Mouse (Mus musculus) heart, embryonic 14.5 days (tissue): Measurements from ENCODE around the gene Tmem108. TPM values are rescaled to one million over a fixed set of nuclear protein-coding genes. Genes with fewer than 3 reads are reported as not detected.
A peak's percentile ranks its signal among the peaks of the same experiment; 100 is the strongest.

Source experiments
- ATAC-seq: fragments of 200-750 bp; cut with Nextera tagmentation; 2 replicates; pipeline ENCODE4 v1.8.0; 2017; ENCODE audit warnings: low read depth, moderate TSS enrichment; ENCODE audit not compliant: insufficient number of reproducible peaks, insufficient read depth, low FRiP score
- H3K27ac ChIP-seq, 2 experiments: fragments of 200-500 bp in 1 of 2; fragments of 300-500 bp in 1 of 2; sonication (generic) in 1 of 2; replicated peaks in 1 of 2; 2 replicates each; pipeline ENCODE4 v1.5.1; 2012 to 2014; ENCODE audit warnings: low read depth in 2 of 2, low read length in 2 of 2, control low read depth in 1 of 2, mild to moderate bottlenecking in 1 of 2, mixed read lengths in 1 of 2; ENCODE audit not compliant: control insufficient read depth in 1 of 2, insufficient read depth in 1 of 2
- H3K27me3 ChIP-seq: fragments of 300-500 bp; sonication (generic); 2 replicates; pipeline ENCODE4 v1.6.1; 2014; ENCODE audit warnings: mild to moderate bottlenecking, low read length, control low read depth; ENCODE audit not compliant: control insufficient read depth, insufficient read depth
- H3K36me3 ChIP-seq: fragments of 300-500 bp; sonication (generic); 2 replicates; pipeline ENCODE4 v1.6.1; 2014; ENCODE audit warnings: mild to moderate bottlenecking, control low read depth, low read length, mixed read lengths; ENCODE audit not compliant: control insufficient read depth, insufficient read depth
- H3K4me1 ChIP-seq, 2 experiments: fragments of 200-500 bp in 1 of 2; fragments of 300-500 bp in 1 of 2; sonication (generic) in 1 of 2; 2 replicates each; pipeline ENCODE4 v1.6.1; 2012 to 2014; ENCODE audit warnings: low read length in 2 of 2, control low read depth in 1 of 2, mixed read lengths in 1 of 2; ENCODE audit not compliant: control insufficient read depth in 2 of 2, insufficient read depth in 2 of 2
- H3K4me2 ChIP-seq: fragments of 300-500 bp; sonication (generic); 2 replicates; pipeline ENCODE4 v1.6.1; 2014; ENCODE audit warnings: mild to moderate bottlenecking, low read length
- H3K4me3 ChIP-seq, 2 experiments: fragments of 200-500 bp in 1 of 2; fragments of 300-500 bp in 1 of 2; sonication (generic) in 1 of 2; 2 replicates each; pipeline ENCODE4 v1.5.1; 2012 to 2014; ENCODE audit warnings: low read length in 2 of 2, mild to moderate bottlenecking in 2 of 2, control low read depth in 1 of 2, low read depth in 1 of 2, moderate library complexity in 1 of 2; ENCODE audit not compliant: control insufficient read depth in 1 of 2, insufficient read depth in 1 of 2
- H3K9ac ChIP-seq: fragments of 300-500 bp; sonication (generic); 2 replicates; pipeline ENCODE4 v1.6.1; 2014; ENCODE audit warnings: mild to moderate bottlenecking, low read length
- H3K9me3 ChIP-seq: fragments of 300-500 bp; sonication (generic); 2 replicates; pipeline ENCODE4 v1.6.1; 2016; ENCODE audit warnings: low read length, control low read depth; ENCODE audit not compliant: control insufficient read depth
- WGBS: fragments of 180-500 bp; shearing (Covaris S2); extraction: QIAGEN DNeasy Blood & Tissue Kit; methylation state at CpG from one replicate; pipeline ENCODE4 v1.1.7; 2014; 5-methylcytosine and 5-hydroxymethylcytosine counted together
- polyA plus RNA-seq: library from polyadenylated mRNA; unstranded; fragments of >200 nt; fragmentation: Nextera tagmentation; extraction: Ambion mirVana; gene quantifications from 2 replicates; pipeline ENCODE4 v1.2.1, GENCODE M21; 2014

Gene Tmem108
- polyA plus RNA-seq, 1 experiment from 2014 or later, result 74.3 TPM

DNA sequence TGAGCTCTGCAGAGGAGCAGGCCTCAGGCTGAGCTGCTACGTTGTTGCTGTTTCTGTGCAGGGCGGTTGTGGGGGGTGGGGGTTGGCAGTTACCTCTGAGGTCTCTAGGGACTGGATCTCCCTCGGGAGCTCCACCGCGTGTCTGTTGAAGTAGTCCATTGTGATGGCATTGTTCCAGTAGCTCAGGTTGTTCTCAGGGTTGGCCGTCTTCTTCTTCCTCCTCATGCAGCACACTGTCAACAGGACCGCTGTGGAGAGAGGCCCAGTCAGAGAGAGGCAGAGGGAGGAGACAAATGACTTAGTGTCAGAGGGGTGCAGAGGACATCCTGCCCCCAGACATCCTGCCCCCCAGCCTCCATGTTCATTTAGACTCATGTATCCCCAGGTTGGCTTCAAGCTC is 272.5 kb downstream of the Tmem108 start:
- peaks cover 47 to 65% of the 10 kb centered on the region in 2 experiments for H3K4me1 ChIP-seq
- 0 out of 2 replicates have a peak, but pooled peaks cover 11% of the 10 kb centered on the region for H3K36me3 ChIP-seq
- no peak for ATAC-seq
- H3K27me3 ChIP-seq, result no peaks in the 10 kb centered on the region
- peak overlapping the region; percentile 31; the same call in 1 of the 2 replicates for H3K9ac ChIP-seq
- no peak overlapping the region for H3K4me3 ChIP-seq
- H3K27ac ChIP-seq, result no peak overlapping the region
- H3K9me3 ChIP-seq, result no peaks in the 10 kb centered on the region
- no peak overlapping the region for H3K4me2 ChIP-seq
- WGBS, result 40% methylated on average over 7 of the region's 7 CpGs

DNA sequence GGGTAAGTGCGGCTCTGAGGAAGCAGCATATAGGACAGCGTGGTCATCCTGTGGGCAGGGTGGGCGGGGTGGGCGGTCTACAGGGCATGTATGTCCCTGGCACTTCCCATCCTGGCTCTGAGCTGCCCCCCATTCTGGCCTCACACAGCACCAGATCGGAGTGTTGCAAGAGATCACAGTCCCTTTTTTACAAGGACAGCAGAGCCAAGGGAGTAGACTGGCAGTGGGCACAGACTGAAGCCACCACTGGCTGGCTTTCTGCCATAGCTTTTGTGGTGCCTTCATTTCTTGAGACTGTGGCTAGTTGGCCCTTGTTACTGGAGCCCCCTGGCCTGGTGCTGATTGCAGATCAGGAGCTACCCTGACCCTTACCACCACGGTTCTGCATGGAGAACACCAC is 275.4 kb downstream of the Tmem108 start:
- 79% methylated on average over 6 of the region's 6 CpGs for WGBS
- ATAC-seq, result no peak
- Histone ChIP-seq H3K4me1 (peaks cover 40 to 54% of the 10 kb centered on the region in 2 experiments), H3K4me3 (no peak overlapping the region), H3K36me3 (peaks cover 14% of the 10 kb centered on the region; the same call in 1 of the 2 replicates), H3K27me3 (no peaks in the 10 kb centered on the region), H3K9me3 (no peaks in the 10 kb centered on the region), H3K4me2 (no peak overlapping the region), H3K9ac (no peak overlapping the region; the same call in 1 of the 2 replicates), H3K27ac (no peak overlapping the region)

DNA sequence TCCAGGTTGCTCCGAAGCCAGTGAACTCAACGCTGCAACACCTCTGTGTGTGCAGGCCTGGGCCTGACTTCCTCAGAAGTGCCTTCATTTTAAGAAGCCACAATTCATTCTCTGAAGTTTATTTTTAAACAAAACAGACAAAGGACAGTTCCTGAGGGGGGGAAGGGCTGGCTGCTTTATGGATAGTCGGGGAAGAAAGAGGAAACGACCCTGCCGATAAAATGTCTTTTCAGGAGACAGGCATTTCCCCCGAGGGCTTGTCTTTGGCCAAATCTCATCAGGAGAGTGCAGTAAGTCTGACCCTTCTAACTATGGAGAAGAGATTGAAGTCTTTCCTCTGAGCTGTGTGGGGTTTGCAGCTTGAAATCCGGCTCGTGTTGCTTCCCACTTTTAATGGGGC is 276.0 kb downstream of the Tmem108 start:
- no peaks in the 10 kb centered on the region for H3K9me3 ChIP-seq
- H3K4me2 ChIP-seq, result no peak overlapping the region; the same call in 1 of the 2 replicates
- WGBS, result 26% methylated on average over 8 of the region's 8 CpGs
- H3K27me3 ChIP-seq, result no peaks in the 10 kb centered on the region
- H3K36me3 ChIP-seq, result peaks cover 14% of the 10 kb centered on the region; the same call in 1 of the 2 replicates
- H3K4me1 ChIP-seq, result peaks cover 39 to 54% of the 10 kb centered on the region in 2 experiments
- H3K9ac ChIP-seq, result 0 out of 2 replicates have a peak overlapping the region, but pooled peaks have one; percentile 18
- no peak overlapping the region for H3K4me3 ChIP-seq
- no peak for ATAC-seq
- H3K27ac ChIP-seq, result 0 out of 4 replicates have a peak overlapping the region, but pooled peaks of 1 of the 2 experiments have one; percentile 20

DNA sequence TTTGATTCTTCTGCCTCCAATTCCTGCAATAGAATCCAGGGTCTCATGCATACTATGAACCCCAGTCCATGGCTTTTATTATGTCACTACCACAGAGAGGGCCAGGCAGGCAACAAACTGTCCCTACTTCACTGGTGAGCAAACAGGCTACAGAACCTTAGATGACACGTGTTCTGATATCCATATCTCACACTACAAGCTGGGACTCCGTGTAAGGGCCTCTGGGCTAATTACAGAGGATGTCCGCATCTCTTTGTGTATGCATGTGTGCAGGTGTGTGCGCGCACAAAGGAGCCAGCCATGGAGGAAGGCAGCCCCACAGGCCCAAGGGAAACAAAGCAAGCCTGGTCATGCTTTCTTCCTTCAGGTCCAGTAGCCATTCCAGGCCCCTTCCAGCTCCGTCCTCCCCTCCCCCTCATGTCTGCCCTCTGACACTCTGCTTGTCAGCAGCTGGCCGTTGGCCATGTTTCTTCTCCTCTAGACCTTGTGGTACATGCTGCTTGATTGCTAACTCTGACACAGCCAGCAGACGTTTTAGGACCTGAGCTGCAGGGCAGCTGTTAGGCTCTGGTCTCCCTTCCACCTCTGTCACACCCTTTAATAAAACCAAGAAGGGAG is 280.9 kb downstream of the Tmem108 start:
- H3K9ac ChIP-seq, result peak overlapping the region; percentile 45; the same call in 1 of the 2 replicates
- no peaks in the 10 kb centered on the region for H3K27me3 ChIP-seq
- no peaks in the 10 kb centered on the region for H3K9me3 ChIP-seq
- peak; percentile 70 for ATAC-seq
- 25% methylated on average over 8 of the region's 8 CpGs for WGBS
- H3K36me3 ChIP-seq, result peaks cover 3% of the 10 kb centered on the region; the same call in 1 of the 2 replicates
- H3K27ac ChIP-seq, result peak overlapping the region; percentile 65 to 77
- H3K4me2 ChIP-seq, result peak overlapping the region; percentile 31; the same call in 1 of the 2 replicates
- H3K4me3 ChIP-seq, result no peak overlapping the region
- peaks cover 18 to 29% of the 10 kb centered on the region in 2 experiments for H3K4me1 ChIP-seq

DNA sequence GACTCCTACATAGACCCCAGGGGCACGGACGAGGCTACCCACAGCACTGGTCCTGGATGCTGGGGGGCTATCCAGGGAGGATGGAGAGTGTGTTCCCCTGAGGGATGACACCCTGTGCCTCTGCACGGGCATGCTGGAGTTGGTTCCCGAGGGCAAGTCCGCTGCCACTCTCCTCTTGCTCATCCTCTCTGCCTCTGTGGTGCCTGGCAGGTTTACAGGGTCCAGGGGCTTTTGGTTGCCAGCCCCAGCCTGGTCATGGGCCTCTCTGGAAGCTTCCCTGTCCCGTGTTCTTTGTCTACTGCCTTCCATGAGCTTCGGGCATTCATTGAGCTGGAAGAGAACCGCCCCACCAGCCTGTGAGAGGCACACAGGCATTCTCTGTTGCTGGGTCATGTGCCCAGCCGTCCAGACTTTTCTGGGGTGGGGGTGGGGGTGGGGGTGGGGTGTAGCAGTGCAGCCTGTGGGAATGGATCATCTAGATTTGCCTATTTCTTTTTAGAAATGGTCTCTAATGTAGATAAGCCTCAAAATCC is 281.5 kb downstream of the Tmem108 start, which contains the start of gene Bfsp2:
TSS of gene Bfsp2 (minus strand) at position 377 of the 533 bp plus-strand sequence.
- no peak for ATAC-seq
- 68% methylated on average over 9 of the region's 9 CpGs for WGBS

DNA sequence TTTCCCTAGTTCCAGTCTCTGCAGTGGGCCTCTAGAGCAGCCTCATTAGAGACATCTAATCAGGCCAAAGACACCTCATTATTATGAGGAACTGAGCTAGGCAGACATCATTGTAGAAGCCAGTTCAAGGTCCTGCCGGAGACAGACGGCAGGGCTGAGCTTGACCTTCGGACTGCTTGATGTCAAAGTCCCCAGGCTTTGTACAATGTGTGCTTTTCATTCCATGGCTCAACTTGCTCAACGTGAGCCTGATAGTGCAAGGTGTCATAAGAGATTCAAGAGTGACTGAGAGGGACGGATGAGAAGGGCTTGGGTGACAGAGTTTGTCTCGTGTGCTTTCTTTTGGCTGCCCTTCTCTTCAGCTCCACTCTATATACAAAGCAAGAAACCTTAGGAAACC is 286.2 kb downstream of the Tmem108 start:
- no peaks in the 10 kb centered on the region for H3K36me3 ChIP-seq
- H3K4me2 ChIP-seq, result no peak overlapping the region
- H3K27me3 ChIP-seq, result no peaks in the 10 kb centered on the region
- H3K4me1 ChIP-seq, result peaks cover 13 to 18% of the 10 kb centered on the region in 2 experiments
- no peaks in the 10 kb centered on the region for H3K9me3 ChIP-seq
- ATAC-seq, result no peak
- no peak overlapping the region for H3K9ac ChIP-seq
- WGBS, result 48% methylated on average over 6 of the region's 6 CpGs
- no peak overlapping the region for H3K4me3 ChIP-seq
- no peak overlapping the region for H3K27ac ChIP-seq

More for the DNA sequence above, 281.5 kb downstream of the Tmem108 start, which contains the start of gene Bfsp2:
- H3K36me3 ChIP-seq, result peaks cover 3% of the 10 kb centered on the region; the same call in 1 of the 2 replicates
- no peaks in the 10 kb centered on the region for H3K9me3 ChIP-seq
- H3K9ac ChIP-seq, result peak within 1 kb of the TSS; percentile 45; the same call in 1 of the 2 replicates
- H3K4me3 ChIP-seq, result no peak within 1 kb of the TSS
- H3K4me1 ChIP-seq, result peaks cover 12 to 26% of the 10 kb centered on the region in 2 experiments
- H3K27ac ChIP-seq, result peak within 1 kb of the TSS; percentile 65 to 77
- H3K4me2 ChIP-seq, result peak within 1 kb of the TSS; percentile 31; the same call in 1 of the 2 replicates
- H3K27me3 ChIP-seq, result no peaks in the 10 kb centered on the region

DNA sequence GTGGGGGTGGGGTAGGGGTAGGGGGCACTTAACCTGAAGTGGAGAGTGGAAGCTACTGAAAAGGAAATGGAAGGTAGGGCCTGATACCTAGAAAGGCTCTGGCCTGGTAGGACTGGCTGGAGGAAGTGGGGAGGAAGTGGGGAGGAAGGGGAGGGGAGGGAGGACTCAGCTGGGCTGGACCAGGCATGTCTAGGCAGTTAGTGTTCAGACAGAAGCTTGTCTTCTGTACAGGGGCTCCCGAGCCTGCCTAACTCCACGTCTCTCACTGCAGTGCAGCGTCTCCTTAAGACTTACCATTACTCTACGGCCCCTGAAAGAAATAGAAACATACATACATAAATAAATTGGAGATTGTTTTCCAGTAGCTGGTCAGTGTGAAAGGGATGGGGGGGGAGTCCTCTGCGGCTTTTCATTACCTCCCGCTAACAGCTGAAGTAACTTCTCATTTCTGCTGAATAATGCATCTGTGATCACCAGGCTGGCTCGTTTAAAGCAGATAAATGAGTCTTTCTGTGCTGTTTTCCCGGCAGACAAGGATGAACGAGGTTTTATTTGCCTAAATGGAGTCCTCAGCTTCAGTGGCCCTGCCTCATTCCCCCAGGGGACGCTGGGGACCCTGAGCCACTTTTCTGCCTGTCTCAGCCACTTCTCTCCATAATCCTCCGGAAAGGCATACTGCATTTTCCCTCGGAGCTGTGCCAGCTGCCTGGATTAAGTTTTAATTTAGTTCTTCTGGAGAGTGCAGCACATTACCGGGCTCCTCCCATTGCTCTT is 287.5 kb downstream of the Tmem108 start:
- H3K9ac ChIP-seq, result no peak overlapping the region
- 53% methylated on average over 13 of the region's 13 CpGs for WGBS
- ATAC-seq, result no peak
- H3K9me3 ChIP-seq, result no peaks in the 10 kb centered on the region
- H3K27ac ChIP-seq, result no peak overlapping the region
- H3K4me2 ChIP-seq, result no peak overlapping the region
- no peak overlapping the region for H3K4me3 ChIP-seq
- no peaks in the 10 kb centered on the region for H3K36me3 ChIP-seq
- H3K27me3 ChIP-seq, result no peaks in the 10 kb centered on the region
- peaks cover 8 to 12% of the 10 kb centered on the region in 2 experiments; a peak in 3 of 4 replicates for H3K4me1 ChIP-seq
